Mouse (Mus musculus): ENCODE measurements around the gene Vmn1r68. TPM values are rescaled to one million over a fixed set of nuclear protein-coding genes. Genes with fewer than 3 reads are reported as not detected.

Vmn1r68 gene
- polyA plus RNA-seq (2012; ENCODE audit: insufficient read depth, insufficient read length, low replicate concordance, missing spikeins) = not detected in 2 replicates

GRCm38 (mm10) chr7:10558385-10558784, at the start of gene Vmn1r68:
Vmn1r68 (minus strand) TSS chr7:10558485.
- TF ChIP-seq POLR2A (IDR thresholded peaks at IDR 0.05; ENCODE audit: insufficient read depth, low read depth, low read length) (no peak), CTCF (IDR thresholded peaks at IDR 0.05; ENCODE audit: insufficient read depth, low read depth, low read length) (no peak)
- WGBS = 66% methylated on average over 2 of the region's 2 CpGs

GRCm38 (mm10) chr7:10495578-10495977, 62.7 kb downstream of the Vmn1r68 start:
- Histone ChIP-seq H3K4me1 (ENCODE audit: control insufficient read depth, insufficient read depth, low read length) (0 out of 2 replicates have a peak, but pooled peaks cover 3% of the 10 kb centered on the region), H3K27ac (ENCODE audit: insufficient read depth, low read depth, low read length) (no peak overlapping the region), H3K4me3 (ENCODE audit: insufficient read depth, low read depth, low read length) (peak overlapping the region; percentile 98)
- TF ChIP-seq CTCF (IDR thresholded peaks at IDR 0.05; ENCODE audit: insufficient read depth, low read depth, low read length) = no peak
- no peak for TF ChIP-seq POLR2A (IDR thresholded peaks at IDR 0.05; ENCODE audit: insufficient read depth, low read depth, low read length)
- WGBS = 37% methylated on average over 6 of the region's 6 CpGs

More at GRCm38 (mm10) chr7:10558385-10558784, at the start of gene Vmn1r68:
- H3K4me1 ChIP-seq (ENCODE audit: control insufficient read depth, insufficient read depth, low read length) = no peaks in the 10 kb centered on the region
- H3K27ac ChIP-seq (ENCODE audit: insufficient read depth, low read depth, low read length) = no peak within 1 kb of the TSS
- no peak within 1 kb of the TSS for H3K4me3 ChIP-seq (ENCODE audit: insufficient read depth, low read depth, low read length)

DNA sequence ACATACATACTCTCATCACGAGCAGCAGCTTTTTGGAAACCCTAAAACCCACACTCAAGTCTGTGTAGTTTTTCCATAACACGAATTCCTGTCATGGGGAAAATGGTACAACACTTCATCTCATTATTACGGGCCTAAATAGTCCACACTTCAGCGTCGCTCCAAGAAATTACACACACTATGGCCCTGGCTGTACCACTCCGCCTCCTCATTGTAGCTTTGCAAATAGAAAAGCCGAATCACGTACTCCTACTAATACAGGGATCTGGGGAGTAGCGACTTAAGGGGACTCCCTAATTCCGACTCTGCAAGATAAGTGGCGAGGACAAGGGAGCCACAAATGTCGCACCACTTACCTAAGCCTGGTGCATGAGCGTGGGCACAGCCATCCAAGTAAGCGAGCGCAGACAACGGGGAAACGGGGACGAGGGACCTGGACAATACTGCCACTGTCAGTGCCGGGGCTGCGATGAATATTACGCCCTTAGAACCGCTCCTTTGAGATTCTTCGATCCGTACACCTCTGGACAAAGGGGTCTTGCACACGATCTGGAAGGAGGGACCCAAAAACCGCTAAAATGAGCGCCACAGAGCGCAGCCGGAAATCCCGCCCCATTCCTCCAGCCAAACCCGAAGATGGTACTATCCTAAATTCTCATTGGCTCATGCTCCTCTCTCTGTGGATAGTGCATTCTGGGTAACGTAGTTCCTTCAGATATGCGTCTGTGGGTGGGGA, 63.3 kb downstream of the Vmn1r68 start, which contains the start of gene Zik1:
Zik1 (minus strand) TSS at position 609 of the 736 bp plus-strand sequence.
- WGBS = under 1% methylated on average over 33 of the region's 33 CpGs
- peak within 1 kb of the TSS; percentile 79 for H3K27ac ChIP-seq (ENCODE audit: insufficient read depth, low read depth, low read length)
- TF ChIP-seq POLR2A (IDR thresholded peaks at IDR 0.05; ENCODE audit: insufficient read depth, low read depth, low read length) (peak; percentile 40; the same call in 1 of the 2 replicates), CTCF (IDR thresholded peaks at IDR 0.05; ENCODE audit: insufficient read depth, low read depth, low read length) (no peak)

GRCm38 (mm10) chr7:10480588-10481233, 77.6 kb downstream of the Vmn1r68 start:
- 73% methylated on average over 18 of the region's 18 CpGs for WGBS
- no peaks in the 10 kb centered on the region for H3K4me1 ChIP-seq (ENCODE audit: control insufficient read depth, insufficient read depth, low read length)
- no peak overlapping the region for H3K27ac ChIP-seq (ENCODE audit: insufficient read depth, low read depth, low read length)
- TF ChIP-seq CTCF (IDR thresholded peaks at IDR 0.05; ENCODE audit: insufficient read depth, low read depth, low read length) = no peak
- TF ChIP-seq POLR2A (IDR thresholded peaks at IDR 0.05; ENCODE audit: insufficient read depth, low read depth, low read length) = no peak
- peak overlapping the region; percentile 38; the same call in 1 of the 2 replicates for H3K4me3 ChIP-seq (ENCODE audit: insufficient read depth, low read depth, low read length)

More for the DNA sequence above, 63.3 kb downstream of the Vmn1r68 start, which contains the start of gene Zik1:
- H3K4me3 ChIP-seq (ENCODE audit: insufficient read depth, low read depth, low read length) = peak within 1 kb of the TSS; percentile 98
- 0 out of 2 replicates have a peak, but pooled peaks cover 3% of the 10 kb centered on the region for H3K4me1 ChIP-seq (ENCODE audit: control insufficient read depth, insufficient read depth, low read length)

- Histone ChIP-seq H3K27ac (ENCODE audit: insufficient read depth, low read depth, low read length) (no peak overlapping the region), H3K4me1 (ENCODE audit: control insufficient read depth, insufficient read depth, low read length) (no peaks in the 10 kb centered on the region), H3K4me3 (ENCODE audit: insufficient read depth, low read depth, low read length) (no peak overlapping the region)
- no peak for TF ChIP-seq POLR2A (IDR thresholded peaks at IDR 0.05; ENCODE audit: insufficient read depth, low read depth, low read length)
- TF ChIP-seq CTCF (IDR thresholded peaks at IDR 0.05; ENCODE audit: insufficient read depth, low read depth, low read length) = no peak
Measured at GRCm38 (mm10) chr7:10479813-10480212, 78.5 kb downstream of the Vmn1r68 start.

GRCm38 (mm10) chr7:10458166-10458565, 100.1 kb downstream of the Vmn1r68 start:
- 47% methylated on average over 3 of the region's 3 CpGs for WGBS
- Histone ChIP-seq H3K4me1 (ENCODE audit: control insufficient read depth, insufficient read depth, low read length) (no peaks in the 10 kb centered on the region), H3K27ac (ENCODE audit: insufficient read depth, low read depth, low read length) (no peak overlapping the region), H3K4me3 (ENCODE audit: insufficient read depth, low read depth, low read length) (no peak overlapping the region)
- TF ChIP-seq POLR2A (IDR thresholded peaks at IDR 0.05; ENCODE audit: insufficient read depth, low read depth, low read length) (no peak), CTCF (IDR thresholded peaks at IDR 0.05; ENCODE audit: insufficient read depth, low read depth, low read length) (no peak)

Other genes starting within 250 kb of the Vmn1r68 start
- not detected in 2 replicates for gene Vmn1r67, start 115.2 kb downstream of the Vmn1r68 start, polyA plus RNA-seq (2012; ENCODE audit: insufficient read depth, insufficient read length, low replicate concordance, missing spikeins)
- not detected in 2 replicates for gene Zik1, start 63.1 kb downstream of the Vmn1r68 start, polyA plus RNA-seq (2012; ENCODE audit: insufficient read depth, insufficient read length, low replicate concordance, missing spikeins)
- gene Vmn1r69, start 55.2 kb upstream of the Vmn1r68 start, polyA plus RNA-seq (2012; ENCODE audit: insufficient read depth, insufficient read length, low replicate concordance, missing spikeins) = not detected in 2 replicates
- not detected in 2 replicates for gene Vmn1r70, start 73.0 kb upstream of the Vmn1r68 start, polyA plus RNA-seq (2012; ENCODE audit: insufficient read depth, insufficient read length, low replicate concordance, missing spikeins)
- not detected in 2 replicates for gene Nlrp4b, start 129.3 kb upstream of the Vmn1r68 start, polyA plus RNA-seq (2012; ENCODE audit: insufficient read depth, insufficient read length, low replicate concordance, missing spikeins)
- not detected in 2 replicates for gene Vmn1r71, start 195.9 kb upstream of the Vmn1r68 start, polyA plus RNA-seq (2012; ENCODE audit: insufficient read depth, insufficient read length, low replicate concordance, missing spikeins)